Mouse (Mus musculus) neural tube, embryonic 13.5 days (tissue): ENCODE data around the gene Copg2. TPM values are rescaled to one million over a fixed set of nuclear protein-coding genes. Genes with fewer than 3 reads are reported as not detected.
A peak's percentile ranks its signal among the peaks of the same experiment; 100 is the strongest.
"Not testable (repeated sequence)": the region's sequence is repeated elsewhere in the genome, so short reads cannot be mapped to it uniquely, and the experiment has no call there.

Experiments
- ATAC-seq: fragments of 200-750 bp; cut with Nextera tagmentation; 2 replicates; pipeline ENCODE4 v1.8.0; 2017; ENCODE audit warnings: low read depth, mild to moderate bottlenecking, moderate TSS enrichment, moderate library complexity
- H3K27ac ChIP-seq: fragments of 300-500 bp; sonication (generic); replicated peaks from 2 replicates; pipeline ENCODE4 v1.5.1; 2015; ENCODE audit warnings: moderate library complexity, mild to moderate bottlenecking, inconsistent platforms
- H3K27me3 ChIP-seq: fragments of 300-500 bp; sonication (generic); 2 replicates; pipeline ENCODE4 v1.6.1; 2015; ENCODE audit warnings: mild to moderate bottlenecking, inconsistent platforms
- H3K36me3 ChIP-seq: fragments of 300-500 bp; sonication (generic); 2 replicates; pipeline ENCODE4 v1.6.1; 2015; ENCODE audit warnings: mild to moderate bottlenecking, inconsistent platforms
- H3K4me1 ChIP-seq: fragments of 300-500 bp; sonication (generic); replicated peaks from 2 replicates; pipeline ENCODE4 v1.6.1; 2015; ENCODE audit warnings: inconsistent platforms
- H3K4me2 ChIP-seq: fragments of 300-500 bp; sonication (generic); 2 replicates; pipeline ENCODE4 v1.6.1; 2015; ENCODE audit warnings: inconsistent platforms, mild to moderate bottlenecking, moderate library complexity
- H3K4me3 ChIP-seq: fragments of 300-500 bp; sonication (generic); 2 replicates; pipeline ENCODE4 v1.5.1; 2015; ENCODE audit warnings: mild to moderate bottlenecking, inconsistent platforms
- H3K9ac ChIP-seq: fragments of 300-500 bp; sonication (generic); 2 replicates; pipeline ENCODE4 v1.6.1; 2015; ENCODE audit warnings: moderate library complexity, mild to moderate bottlenecking, inconsistent platforms
- H3K9me3 ChIP-seq: fragments of 300-500 bp; sonication (generic); 2 replicates; pipeline ENCODE4 v1.6.1; 2016; ENCODE audit warnings: inconsistent platforms
- WGBS: fragments of 180-500 bp; shearing (Covaris S2); methylation state at CpG from one replicate; pipeline ENCODE4 v1.1.7; 2015; 5-methylcytosine and 5-hydroxymethylcytosine counted together
- polyA plus RNA-seq: library from polyadenylated mRNA; unstranded; fragments of >200 nt; fragmentation: Nextera tagmentation; extraction: Ambion mirVana; gene quantifications from 2 replicates; pipeline ENCODE4 v1.2.1, GENCODE M21; 2015

Gene Copg2
- polyA plus RNA-seq, 1 experiment from 2014 or later: 27.6 TPM

GRCm38 (mm10) chr6:30804389-30805052 lies 92.1 kb downstream of the Copg2 start:
- ATAC-seq: peak; percentile 87
- not testable (repeated sequence) for H3K9me3 ChIP-seq, H3K4me1 ChIP-seq, H3K27me3 ChIP-seq, H3K27ac ChIP-seq, H3K4me2 ChIP-seq, H3K4me3 ChIP-seq, H3K9ac ChIP-seq
- WGBS: 81% methylated on average over 6 of the region's 6 CpGs
- peaks cover 33% of the 10 kb centered on the region for H3K36me3 ChIP-seq

- WGBS: 94% methylated on average over 7 of the region's 7 CpGs
- not testable (repeated sequence) for H3K9ac ChIP-seq, H3K4me3 ChIP-seq, H3K27ac ChIP-seq, H3K4me1 ChIP-seq, H3K4me2 ChIP-seq, H3K27me3 ChIP-seq, H3K9me3 ChIP-seq
- peak; percentile 56; the same call in 1 of the 2 replicates for ATAC-seq
- H3K36me3 ChIP-seq: peaks cover 26% of the 10 kb centered on the region
Measured at GRCm38 (mm10) chr6:30802915-30803314, 93.7 kb downstream of the Copg2 start.

- no peak overlapping the region for H3K9ac ChIP-seq
- peaks cover 60% of the 10 kb centered on the region for H3K36me3 ChIP-seq
- H3K27ac ChIP-seq: no peak overlapping the region
- 85% methylated on average over 2 of the region's 2 CpGs for WGBS
- no peak overlapping the region for H3K4me3 ChIP-seq
- H3K9me3 ChIP-seq: no peaks in the 10 kb centered on the region
- no peaks in the 10 kb centered on the region for H3K4me1 ChIP-seq
- H3K27me3 ChIP-seq: no peaks in the 10 kb centered on the region
- H3K4me2 ChIP-seq: no peak overlapping the region
- no peak for ATAC-seq
Measured at GRCm38 (mm10) chr6:30751209-30751608, 145.4 kb downstream of the Copg2 start.

GRCm38 (mm10) chr6:30750482-30750881 lies 146.1 kb downstream of the Copg2 start:
- WGBS: 83% methylated on average over 6 of the region's 6 CpGs
- Histone ChIP-seq H3K4me1 (no peaks in the 10 kb centered on the region), H3K9me3 (no peaks in the 10 kb centered on the region), H3K9ac (no peak overlapping the region), H3K4me3 (no peak overlapping the region), H3K27me3 (no peaks in the 10 kb centered on the region), H3K4me2 (no peak overlapping the region), H3K27ac (no peak overlapping the region), H3K36me3 (peaks cover 66% of the 10 kb centered on the region)
- ATAC-seq: no peak

GRCm38 (mm10) chr6:30749892-30750291 lies 146.7 kb downstream of the Copg2 start:
- no peak overlapping the region for H3K4me2 ChIP-seq
- no peak for ATAC-seq
- WGBS: 86% methylated on average over 1 of the region's 1 CpGs
- H3K9ac ChIP-seq: no peak overlapping the region
- no peak overlapping the region for H3K27ac ChIP-seq
- H3K4me3 ChIP-seq: no peak overlapping the region
- no peaks in the 10 kb centered on the region for H3K4me1 ChIP-seq
- H3K9me3 ChIP-seq: no peaks in the 10 kb centered on the region
- peaks cover 71% of the 10 kb centered on the region for H3K36me3 ChIP-seq
- H3K27me3 ChIP-seq: no peaks in the 10 kb centered on the region

- Histone ChIP-seq H3K36me3 (peaks cover 75% of the 10 kb centered on the region), H3K9me3 (no peaks in the 10 kb centered on the region), H3K4me2 (no peak overlapping the region), H3K27ac (no peak overlapping the region), H3K27me3 (no peaks in the 10 kb centered on the region), H3K4me1 (no peaks in the 10 kb centered on the region), H3K4me3 (no peak overlapping the region), H3K9ac (no peak overlapping the region)
- no peak for ATAC-seq
- WGBS: 67% methylated on average over 2 of the region's 2 CpGs
Measured at GRCm38 (mm10) chr6:30749042-30749689, 147.4 kb downstream of the Copg2 start.

- Histone ChIP-seq H3K4me2 (no peak overlapping the region), H3K36me3 (peaks cover 82% of the 10 kb centered on the region), H3K4me1 (no peaks in the 10 kb centered on the region), H3K27ac (no peak overlapping the region), H3K9me3 (no peaks in the 10 kb centered on the region), H3K4me3 (no peak overlapping the region), H3K27me3 (no peaks in the 10 kb centered on the region), H3K9ac (no peak overlapping the region)
- ATAC-seq: no peak
- WGBS: 91% methylated on average over 6 of the region's 6 CpGs
Measured at GRCm38 (mm10) chr6:30748358-30748910, 148.2 kb downstream of the Copg2 start.

- no peak overlapping the region for H3K4me2 ChIP-seq
- H3K27ac ChIP-seq: no peak overlapping the region
- H3K4me3 ChIP-seq: no peak overlapping the region
- no peak for ATAC-seq
- H3K9me3 ChIP-seq: no peaks in the 10 kb centered on the region
- WGBS: 81% methylated on average over 7 of the region's 7 CpGs
- H3K27me3 ChIP-seq: no peaks in the 10 kb centered on the region
- no peaks in the 10 kb centered on the region for H3K4me1 ChIP-seq
- no peak overlapping the region for H3K9ac ChIP-seq
- H3K36me3 ChIP-seq: peaks cover 89% of the 10 kb centered on the region
Measured at GRCm38 (mm10) chr6:30747631-30748357, 148.8 kb downstream of the Copg2 start.

- 80% methylated on average over 7 of the region's 7 CpGs for WGBS
- Histone ChIP-seq H3K36me3 (peaks cover 82% of the 10 kb centered on the region), H3K9ac (no peak overlapping the region)
Measured at GRCm38 (mm10) chr6:30745591-30745990, 151.0 kb downstream of the Copg2 start.

GRCm38 (mm10) chr6:30744846-30745245 lies 151.7 kb downstream of the Copg2 start:
- 86% methylated on average over 10 of the region's 10 CpGs for WGBS
- H3K4me1 ChIP-seq: peaks cover 9% of the 10 kb centered on the region
- H3K9me3 ChIP-seq: peaks cover 3% of the 10 kb centered on the region; the same call in 1 of the 2 replicates
- H3K4me2 ChIP-seq: no peak overlapping the region
- ATAC-seq: no peak
- H3K4me3 ChIP-seq: no peak overlapping the region
- no peak overlapping the region for H3K27ac ChIP-seq
- H3K9ac ChIP-seq: no peak overlapping the region
- H3K36me3 ChIP-seq: peaks cover 76% of the 10 kb centered on the region
- no peaks in the 10 kb centered on the region for H3K27me3 ChIP-seq

More at GRCm38 (mm10) chr6:30745591-30745990, 151.0 kb downstream of the Copg2 start:
- Histone ChIP-seq H3K4me1 (peaks cover 2% of the 10 kb centered on the region; the same call in 1 of the 2 replicates), H3K27me3 (no peaks in the 10 kb centered on the region), H3K9me3 (no peaks in the 10 kb centered on the region), H3K4me3 (no peak overlapping the region), H3K4me2 (no peak overlapping the region), H3K27ac (no peak overlapping the region)
- no peak for ATAC-seq

GRCm38 (mm10) chr6:30739177-30739747 lies 157.3 kb downstream of the Copg2 start:
- Histone ChIP-seq H3K4me2 (peak overlapping the region; percentile 62), H3K9ac (peak overlapping the region; percentile 87), H3K9me3 (peaks cover 42% of the 10 kb centered on the region), H3K27ac (peak overlapping the region; percentile 89; the same call in 1 of the 2 replicates), H3K4me1 (peaks cover 29% of the 10 kb centered on the region), H3K36me3 (peaks cover 26% of the 10 kb centered on the region), H3K4me3 (peak overlapping the region; percentile 62), H3K27me3 (no peaks in the 10 kb centered on the region)
- ATAC-seq: no peak
- WGBS: 49% methylated on average over 10 of the region's 10 CpGs
